Comparison of ENCODE assay signal across 17 mouse cellular contexts in genomic region chr9:95815015-95815673, GRCm38 (mm10). TPM values are rescaled to one million over a fixed set of nuclear protein-coding genes. Genes with fewer than 3 reads are reported as not detected.
DNase-seq lines count a peak whose midpoint lies in the region; ATAC-seq and TF ChIP-seq lines count a peak whose summit lies in the region.
"Had no signal": no experiment of that assay in that cellular context is flagged by ENCODE, and none has a peak within 500 bp of the region (broad histone marks: within the 10 kb centered on the region; RNA-seq: fewer than 3 reads in every experiment).

No protein-coding gene starts in this region.

- no peaks in the 10 kb centered on the region for H3K9me3 ChIP-seq in midbrain, embryonic 14.5 days (ENCODE audit: control insufficient read depth, low read length)
- no peaks in the 10 kb centered on the region for H3K9me3 ChIP-seq in midbrain, embryonic 11.5 days (ENCODE audit: control insufficient read depth, low read length)
- no peaks in the 10 kb centered on the region for H3K9me3 ChIP-seq in stomach, embryonic 16.5 days (replicated peaks; ENCODE audit: control insufficient read depth, low read length)
- H3K9me3 ChIP-seq: megakaryocyte, embryonic 14.5 days; neural tube, embryonic 13.5 days had no signal

- no peaks in the 10 kb centered on the region for H3K36me3 ChIP-seq in kidney, adult 2 months (ENCODE audit: control insufficient read depth, insufficient read depth, low read length)
- H3K36me3 ChIP-seq in midbrain, embryonic 14.5 days (ENCODE audit: control insufficient read depth, insufficient read depth, low read length) = no peaks in the 10 kb centered on the region
- no peaks in the 10 kb centered on the region for H3K36me3 ChIP-seq in midbrain, embryonic 11.5 days (ENCODE audit: control insufficient read depth, insufficient read depth, low read length)
- no peaks in the 10 kb centered on the region for H3K36me3 ChIP-seq in stomach, embryonic 16.5 days (ENCODE audit: control insufficient read depth, insufficient read depth, low read length)
- H3K36me3 ChIP-seq: neural tube, embryonic 13.5 days had no signal

- H3K4me3 ChIP-seq in kidney, adult 2 months (ENCODE audit: insufficient read depth, low read depth, low read length) = peak overlapping the region; percentile 40; the same call in 1 of the 2 replicates
- no peak overlapping the region for H3K4me3 ChIP-seq in midbrain, embryonic 14.5 days (replicated peaks; ENCODE audit: low read depth, low read length)
- no peak overlapping the region for H3K4me3 ChIP-seq in midbrain, embryonic 11.5 days (ENCODE audit: low read depth, low read length)
- no peak overlapping the region for H3K4me3 ChIP-seq in stomach, embryonic 16.5 days (replicated peaks; ENCODE audit: low read length)
- H3K4me3 ChIP-seq: megakaryocyte, embryonic 14.5 days; neural tube, embryonic 13.5 days had no signal

- no peak for TF ChIP-seq CTCF in kidney, adult 2 months (conservative IDR thresholded peaks at IDR 0.05; ENCODE audit: insufficient read depth, insufficient read length, low read depth, low read length)

- no peaks in the 10 kb centered on the region for H3K27me3 ChIP-seq in kidney, adult 2 months (replicated peaks; ENCODE audit: control insufficient read depth, insufficient read depth, low read length)
- no peaks in the 10 kb centered on the region for H3K27me3 ChIP-seq in midbrain, embryonic 14.5 days (ENCODE audit: control insufficient read depth, insufficient read depth, low read length)
- H3K27me3 ChIP-seq in midbrain, embryonic 11.5 days (ENCODE audit: control insufficient read depth, insufficient read depth, low read length) = no peaks in the 10 kb centered on the region
- no peaks in the 10 kb centered on the region for H3K27me3 ChIP-seq in stomach, embryonic 16.5 days (ENCODE audit: control insufficient read depth, insufficient read depth, low read length)
- H3K27me3 ChIP-seq: megakaryocyte, embryonic 14.5 days; neural tube, embryonic 13.5 days had no signal

- H3K4me1 ChIP-seq in kidney, adult 2 months (ENCODE audit: control insufficient read depth, insufficient read depth, low read length) = peaks cover 5% of the 10 kb centered on the region; the same call in 1 of the 2 replicates
- no peaks in the 10 kb centered on the region for H3K4me1 ChIP-seq in midbrain, embryonic 14.5 days (ENCODE audit: control insufficient read depth, insufficient read depth, low read length)
- peaks cover 8% of the 10 kb centered on the region for H3K4me1 ChIP-seq in midbrain, embryonic 11.5 days (ENCODE audit: control insufficient read depth, insufficient read depth, low read length)
- no peaks in the 10 kb centered on the region for H3K4me1 ChIP-seq in stomach, embryonic 16.5 days (ENCODE audit: control insufficient read depth, insufficient read depth, low read length)

- peak overlapping the region; percentile 90 for H3K27ac ChIP-seq in kidney, adult 2 months (ENCODE audit: insufficient read depth, low read depth, low read length)
- no peak overlapping the region for H3K27ac ChIP-seq in midbrain, embryonic 14.5 days (replicated peaks; ENCODE audit: low read depth, low read length)
- no peak overlapping the region for H3K27ac ChIP-seq in midbrain, embryonic 11.5 days (ENCODE audit: low read depth, low read length)
- 0 out of 2 replicates have a peak overlapping the region, but pooled peaks have one; percentile 53 for H3K27ac ChIP-seq in stomach, embryonic 16.5 days (ENCODE audit: low read length)
- H3K27ac ChIP-seq: neural tube, embryonic 13.5 days had no signal

- no peak overlapping the region for H3K4me2 ChIP-seq in midbrain, embryonic 14.5 days (ENCODE audit: low read length)
- H3K4me2 ChIP-seq in midbrain, embryonic 11.5 days = no peak overlapping the region
- H3K4me2 ChIP-seq in stomach, embryonic 16.5 days (ENCODE audit: low read depth, low read length) = no peak overlapping the region
- H3K4me2 ChIP-seq: heart, embryonic 11.5 days had no signal

- peak; percentile 22 for DNase-seq in kidney, adult 2 months
- DNase-seq in kidney, postnatal 25 days = no peak
- DNase-seq in midbrain, embryonic 14.5 days = peak; percentile 8
- DNase-seq in midbrain, embryonic 11.5 days (ENCODE audit: low spot score, missing footprints) = no peak
- DNase-seq in induced T-regulatory cell, adult 2 months (ENCODE audit: low read depth) = peak; percentile 22
- DNase-seq in left cerebral cortex, adult 8-10 months (ENCODE audit: low spot score in 2 of 2) = no peak
- DNase-seq: cerebellum, postnatal 14 days; gastrocnemius, postnatal 36 days; kidney, adult 18-20 months; left cerebral cortex, postnatal 4 days; right cerebral cortex, postnatal 14 days; thymus, postnatal 36 days had no signal

- no peak for ATAC-seq in midbrain, embryonic 14.5 days (ENCODE audit: low FRiP score, low TSS enrichment)
- no peak for ATAC-seq in midbrain, embryonic 11.5 days (ENCODE audit: low FRiP score)
- ATAC-seq in stomach, embryonic 16.5 days (ENCODE audit: insufficient read depth, low FRiP score) = 0 out of 2 replicates have a peak, but pooled peaks have one; percentile 26
- ATAC-seq in cerebellum, adult (ENCODE audit: insufficient number of reproducible peaks, low FRiP score, low TSS enrichment) = no peak

- 51% methylated on average over 11 of the region's 11 CpGs for WGBS in kidney, adult 2 months
- 67% methylated on average over 11 of the region's 11 CpGs for WGBS in midbrain, embryonic 14.5 days
- 86% methylated on average over 11 of the region's 11 CpGs for WGBS in midbrain, embryonic 11.5 days
- 71% methylated on average over 11 of the region's 11 CpGs for WGBS in stomach, embryonic 16.5 days

- no peak for TF ChIP-seq POLR2A in kidney, adult 2 months (IDR thresholded peaks at IDR 0.05; ENCODE audit: low read depth, low read length)

- no peak overlapping the region for H3K9ac ChIP-seq in midbrain, embryonic 14.5 days (replicated peaks; ENCODE audit: low read length)
- H3K9ac ChIP-seq in midbrain, embryonic 11.5 days (ENCODE audit: low read length) = no peak overlapping the region
- no peak overlapping the region for H3K9ac ChIP-seq in stomach, embryonic 16.5 days (ENCODE audit: low read length)
- H3K9ac ChIP-seq: neural tube, embryonic 13.5 days had no signal

RNA-seq across cellular contexts. Expression of gene Pls1, which starts 30.0 kb away (rescaled TPM):
- 12.0 and 21.6 TPM in 2 replicates for polyA plus RNA-seq in kidney, adult 2 months (2012; rRNA removed)
- polyA plus RNA-seq in midbrain, embryonic 14.5 days (2014; fragmentation: Nextera tagmentation; extraction: Ambion mirVana) = 2.4 and 3.3 TPM in 2 replicates
- 4.4 and 7.5 TPM in 2 replicates for polyA plus RNA-seq in midbrain, embryonic 11.5 days (2014; fragmentation: Nextera tagmentation; extraction: Ambion mirVana)
- polyA plus RNA-seq in stomach, embryonic 16.5 days (2015; fragmentation: Nextera tagmentation; extraction: Ambion mirVana) = 43.7 and 45.5 TPM in 2 replicates
- 10 to 100 TPM; 16.0 to 19.6 (median 16.9) TPM for total RNA-seq in left cerebral cortex, adult 8-10 months (2022)
- total RNA-seq: gastrocnemius, postnatal 36 days had no signal

RNA-seq across cellular contexts. Expression of gene Atr, which starts 42.3 kb away (rescaled TPM):
- 2.7 and 2.8 TPM in 2 replicates for polyA plus RNA-seq in kidney, adult 2 months (2012; rRNA removed)
- 14.7 and 17.3 TPM in 2 replicates for polyA plus RNA-seq in midbrain, embryonic 14.5 days (2014; fragmentation: Nextera tagmentation; extraction: Ambion mirVana)
- 18.3 and 19.3 TPM in 2 replicates for polyA plus RNA-seq in midbrain, embryonic 11.5 days (2014; fragmentation: Nextera tagmentation; extraction: Ambion mirVana)
- 12.5 and 14.0 TPM in 2 replicates for polyA plus RNA-seq in stomach, embryonic 16.5 days (2015; fragmentation: Nextera tagmentation; extraction: Ambion mirVana)
- total RNA-seq in left cerebral cortex, adult 8-10 months (2022) = 10 to 100 TPM; 11.8 to 13.8 (median 13.0) TPM

Comparison
In these comparisons a context has a peak if more than half of its experiments do, and no peak if none do; other contexts are left out.
1. DNase-seq: peak in kidney, adult 2 months (single experiment), midbrain, embryonic 14.5 days (single experiment) and induced T-regulatory cell, adult 2 months (single experiment); none in kidney, postnatal 25 days (0 of 2), midbrain, embryonic 11.5 days (single experiment) and left cerebral cortex, adult 8-10 months (0 of 2).
2. H3K27ac ChIP-seq: peak in kidney, adult 2 months (single experiment) and stomach, embryonic 16.5 days (single experiment); none in midbrain, embryonic 14.5 days (single experiment) and midbrain, embryonic 11.5 days (single experiment).